Mouse (Mus musculus): ENCODE measurements at regions not wholly inside any gene's neighbourhood (a gene's known extent, or its start where the extent isn't known, plus 50 kb on each side); places are given as distances from the start of the nearest gene placed in this dataset.

DNA sequence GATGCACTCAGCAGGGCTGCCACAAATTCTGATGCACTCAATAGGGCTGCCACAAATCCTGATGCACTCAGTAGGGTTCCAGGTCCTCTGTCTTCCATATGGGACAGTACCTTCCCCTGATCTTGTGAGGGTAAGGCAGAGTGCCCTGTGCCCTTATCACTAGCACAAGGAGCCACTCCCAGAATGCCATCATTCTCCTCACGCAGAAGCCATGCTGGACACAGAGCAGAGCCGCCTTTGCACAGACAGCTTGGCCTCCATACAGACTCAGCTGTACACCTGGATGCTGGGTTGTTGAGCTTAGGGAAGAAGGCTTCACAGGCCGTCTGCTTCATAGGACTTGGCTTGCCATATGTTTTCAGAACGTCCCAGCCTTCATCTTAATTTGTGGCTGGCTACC, 151.3 kb upstream of the A430005L14Rik start:
- no peak for TF ChIP-seq EP300 (optimal IDR thresholded peaks at IDR 0.05)
- TF ChIP-seq CTCF (IDR thresholded peaks at IDR 0.05; ENCODE audit: low read depth): no peak
